Mouse (Mus musculus): ENCODE data around the gene Cnot6. TPM values are rescaled to one million over a fixed set of nuclear protein-coding genes. Genes with fewer than 3 reads are reported as not detected.

Gene Cnot6
- total RNA-seq (2014; rRNA removed) (28.9 and 53.1 TPM in 2 replicates), polyA plus RNA-seq (2015; fragmentation: Nextera tagmentation; extraction: Ambion mirVana) (21.7 and 26.9 TPM in 2 replicates)

DNA sequence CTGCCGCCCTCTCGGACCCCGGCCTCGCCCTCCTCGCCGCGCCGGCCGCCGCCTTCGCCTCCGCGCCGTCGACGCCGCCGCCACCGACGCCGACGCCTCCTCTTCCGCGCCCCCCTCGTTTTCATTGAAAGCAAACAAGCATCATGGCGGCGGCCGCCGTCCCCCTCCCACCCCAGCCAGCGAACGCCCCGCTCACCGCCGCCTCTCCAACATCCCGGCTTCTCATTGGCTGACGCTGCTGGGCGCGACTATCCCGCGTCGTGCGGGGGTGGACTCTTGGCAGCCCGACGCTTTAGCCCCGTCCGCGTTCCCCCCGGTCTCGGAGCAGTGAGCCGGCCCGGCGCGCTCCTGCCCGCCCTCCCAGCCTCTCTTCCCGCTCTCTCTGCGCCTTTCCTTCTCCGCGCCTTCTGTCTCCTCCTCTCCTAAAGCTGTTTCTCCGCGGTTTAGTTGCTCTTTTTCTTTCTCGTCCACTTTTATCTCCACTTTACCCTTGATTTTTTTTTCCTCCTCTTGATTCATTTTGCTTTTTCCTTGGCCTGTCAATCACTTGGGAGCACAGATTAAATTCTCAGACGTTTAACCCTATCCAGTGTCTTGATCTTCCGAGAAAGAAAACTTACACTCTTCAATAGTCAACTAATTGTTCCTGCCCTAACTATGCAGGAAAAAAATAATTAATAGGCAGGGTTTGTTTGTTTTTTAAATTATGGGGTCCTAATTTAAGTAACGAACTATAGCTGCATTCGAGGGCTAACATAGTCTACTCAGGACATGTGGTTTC is at the start of gene Cnot6:
Gene Cnot6 (minus strand): TSS at position 169 of the 781 bp plus-strand sequence.
- WGBS = under 1% methylated on average over 50 of the region's 65 CpGs
- peak; percentile 99 for DNase-seq (ENCODE audit: low spot score)
- H3K9me3 ChIP-seq (ENCODE audit: low read length) = no peaks in the 10 kb centered on the region
- peak within 1 kb of the TSS; percentile 71 for H3K4me2 ChIP-seq (ENCODE audit: low read depth, low read length, poor library complexity, severe bottlenecking)
- peak within 1 kb of the TSS; percentile 90 for H3K9ac ChIP-seq (replicated peaks; ENCODE audit: low read length, poor library complexity, severe bottlenecking)
- peak; percentile 98 for ATAC-seq (ENCODE audit: low FRiP score)
- H3K4me1 ChIP-seq (ENCODE audit: insufficient read depth, low read length) = 0 out of 2 replicates have a peak, but pooled peaks cover 9% of the 10 kb centered on the region
- no peaks in the 10 kb centered on the region for H3K27me3 ChIP-seq (ENCODE audit: insufficient read depth, low read length)
- H3K36me3 ChIP-seq (ENCODE audit: insufficient read depth, low read length) = no peaks in the 10 kb centered on the region
- peak within 1 kb of the TSS; percentile 97 for H3K4me3 ChIP-seq (ENCODE audit: low read depth, low read length)
- TF ChIP-seq CTCF (IDR thresholded peaks at IDR 0.05) = no peak
- peak within 1 kb of the TSS; percentile 83 for H3K27ac ChIP-seq (ENCODE audit: low read depth, low read length)

DNA sequence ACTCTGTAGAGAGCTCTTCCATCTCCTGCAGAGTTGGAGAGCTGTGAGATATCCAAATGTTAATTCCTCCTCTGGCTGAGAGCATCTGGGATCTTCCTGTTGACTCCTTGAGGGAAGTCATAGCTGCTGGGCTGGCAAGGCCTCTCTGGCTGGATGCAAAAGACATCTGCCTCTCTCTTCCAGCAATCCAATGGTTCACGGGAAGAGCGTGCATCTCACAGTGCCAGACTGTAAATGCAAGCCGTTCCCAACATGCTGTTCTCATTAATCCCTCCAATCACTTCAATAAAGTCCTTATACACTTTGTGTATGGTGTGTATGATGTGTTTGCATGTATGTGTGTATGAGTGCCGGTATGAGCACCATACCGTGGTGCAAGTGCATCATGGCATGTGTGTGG is 48.6 kb upstream of the Cnot6 start:
- no peak overlapping the region for H3K9ac ChIP-seq (replicated peaks; ENCODE audit: low read length, poor library complexity, severe bottlenecking)
- no peaks in the 10 kb centered on the region; the same call in 1 of the 2 replicates for H3K4me1 ChIP-seq (ENCODE audit: insufficient read depth, low read length)
- no peaks in the 10 kb centered on the region for H3K27me3 ChIP-seq (ENCODE audit: insufficient read depth, low read length)
- no peak for ATAC-seq (ENCODE audit: low FRiP score)
- H3K36me3 ChIP-seq (ENCODE audit: insufficient read depth, low read length) = no peaks in the 10 kb centered on the region
- H3K4me3 ChIP-seq (ENCODE audit: low read depth, low read length) = no peak overlapping the region
- no peak overlapping the region for H3K4me2 ChIP-seq (ENCODE audit: low read depth, low read length, poor library complexity, severe bottlenecking)
- no peaks in the 10 kb centered on the region for H3K9me3 ChIP-seq (ENCODE audit: low read length)
- DNase-seq (ENCODE audit: low spot score) = no peak
- no peak overlapping the region for H3K27ac ChIP-seq (ENCODE audit: low read depth, low read length)
- TF ChIP-seq CTCF (IDR thresholded peaks at IDR 0.05) = no peak
- 85% methylated on average over 5 of the region's 5 CpGs for WGBS

DNA sequence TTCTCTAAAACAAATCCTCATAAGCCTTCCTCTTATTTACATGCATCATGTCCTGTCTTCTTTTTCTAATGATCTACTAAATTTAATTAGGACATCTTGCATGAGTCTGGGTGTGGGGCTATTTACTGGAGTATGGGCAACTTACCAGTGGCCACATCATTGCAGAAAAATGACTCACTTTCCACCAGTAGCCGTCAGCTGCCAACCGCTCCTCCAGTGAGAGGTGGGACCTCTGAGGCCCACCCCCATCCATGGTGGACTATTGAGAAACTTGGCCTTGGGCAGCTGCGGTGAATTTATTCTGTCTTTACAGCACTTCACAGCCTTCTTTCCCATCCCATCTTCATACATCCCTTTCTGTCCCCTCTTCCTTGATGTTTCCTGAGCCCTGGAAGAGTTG is 45.6 kb upstream of the Cnot6 start:
- Histone ChIP-seq H3K4me3 (ENCODE audit: low read depth, low read length) (no peak overlapping the region), H3K27me3 (ENCODE audit: insufficient read depth, low read length) (no peaks in the 10 kb centered on the region), H3K9ac (replicated peaks; ENCODE audit: low read length, poor library complexity, severe bottlenecking) (no peak overlapping the region), H3K4me1 (ENCODE audit: insufficient read depth, low read length) (no peaks in the 10 kb centered on the region), H3K9me3 (ENCODE audit: low read length) (no peaks in the 10 kb centered on the region), H3K4me2 (ENCODE audit: low read depth, low read length, poor library complexity, severe bottlenecking) (no peak overlapping the region), H3K27ac (ENCODE audit: low read depth, low read length) (no peak overlapping the region), H3K36me3 (ENCODE audit: insufficient read depth, low read length) (no peaks in the 10 kb centered on the region)
- no peak for TF ChIP-seq CTCF (IDR thresholded peaks at IDR 0.05)
- DNase-seq (ENCODE audit: low spot score) (no peak), ATAC-seq (ENCODE audit: low FRiP score) (no peak)
- WGBS = 90% methylated on average over 3 of the region's 3 CpGs

DNA sequence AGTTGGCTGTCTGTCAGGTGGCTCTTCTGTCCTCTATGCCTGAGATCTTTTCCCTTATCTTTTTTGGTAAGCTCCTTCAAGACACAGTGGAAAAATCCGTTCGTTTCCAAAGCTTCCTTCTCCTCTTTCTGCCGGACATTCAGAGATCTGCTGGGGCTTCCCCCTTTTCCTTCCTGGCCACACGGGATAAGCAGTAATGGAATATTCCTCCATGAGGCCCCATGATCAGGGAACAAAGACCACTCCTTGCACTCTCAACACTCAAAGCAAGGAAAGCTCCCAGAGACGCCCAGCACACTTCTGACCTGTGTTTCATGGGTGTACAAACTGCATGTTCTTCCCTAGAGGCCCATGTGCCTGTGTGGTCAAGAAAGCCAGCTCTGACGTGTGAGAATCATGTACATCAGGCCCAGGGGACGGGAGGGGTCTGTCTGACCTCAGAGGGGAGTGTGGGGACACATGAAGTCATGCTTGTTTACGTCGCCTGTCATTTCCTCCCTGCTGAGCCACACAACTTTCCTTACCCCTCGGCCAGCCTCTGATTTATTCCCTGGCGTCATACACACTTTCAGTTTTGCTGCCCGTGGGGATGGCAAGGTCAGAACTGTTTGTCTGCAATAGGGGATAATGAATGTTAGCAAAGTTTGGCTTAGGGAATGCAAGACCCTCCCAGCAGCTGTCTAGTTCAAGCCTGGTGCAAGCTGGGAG is 42.6 kb upstream of the Cnot6 start:
- WGBS = 58% methylated on average over 12 of the region's 12 CpGs
- Histone ChIP-seq H3K9me3 (ENCODE audit: low read length) (no peaks in the 10 kb centered on the region), H3K4me1 (ENCODE audit: insufficient read depth, low read length) (no peaks in the 10 kb centered on the region), H3K27me3 (ENCODE audit: insufficient read depth, low read length) (no peaks in the 10 kb centered on the region), H3K27ac (ENCODE audit: low read depth, low read length) (no peak overlapping the region), H3K36me3 (ENCODE audit: insufficient read depth, low read length) (no peaks in the 10 kb centered on the region), H3K4me2 (ENCODE audit: low read depth, low read length, poor library complexity, severe bottlenecking) (no peak overlapping the region), H3K9ac (replicated peaks; ENCODE audit: low read length, poor library complexity, severe bottlenecking) (no peak overlapping the region), H3K4me3 (ENCODE audit: low read depth, low read length) (no peak overlapping the region)
- DNase-seq (ENCODE audit: low spot score) = no peak
- TF ChIP-seq CTCF (IDR thresholded peaks at IDR 0.05) = no peak
- ATAC-seq (ENCODE audit: low FRiP score) = no peak

DNA sequence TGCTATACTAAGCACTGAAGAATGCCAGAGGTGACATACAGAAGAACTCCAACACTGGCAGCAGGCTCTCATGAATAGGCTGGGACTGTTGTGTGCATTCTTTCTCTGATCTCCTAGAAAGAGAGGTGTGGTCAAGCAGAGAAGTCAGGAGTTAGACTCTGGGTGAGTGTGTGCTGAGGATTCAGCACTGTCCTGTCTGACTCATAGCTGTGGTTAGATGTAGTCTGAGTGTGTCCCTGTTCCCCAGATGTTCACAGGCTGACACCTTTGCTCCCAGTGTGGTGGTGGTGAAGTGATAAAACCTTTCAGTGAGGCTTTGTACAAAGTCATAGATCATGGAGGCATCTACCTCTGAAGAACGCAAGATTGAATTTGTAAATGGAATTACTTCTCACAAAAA is 34.2 kb upstream of the Cnot6 start:
- DNase-seq (ENCODE audit: low spot score) = no peak

DNA sequence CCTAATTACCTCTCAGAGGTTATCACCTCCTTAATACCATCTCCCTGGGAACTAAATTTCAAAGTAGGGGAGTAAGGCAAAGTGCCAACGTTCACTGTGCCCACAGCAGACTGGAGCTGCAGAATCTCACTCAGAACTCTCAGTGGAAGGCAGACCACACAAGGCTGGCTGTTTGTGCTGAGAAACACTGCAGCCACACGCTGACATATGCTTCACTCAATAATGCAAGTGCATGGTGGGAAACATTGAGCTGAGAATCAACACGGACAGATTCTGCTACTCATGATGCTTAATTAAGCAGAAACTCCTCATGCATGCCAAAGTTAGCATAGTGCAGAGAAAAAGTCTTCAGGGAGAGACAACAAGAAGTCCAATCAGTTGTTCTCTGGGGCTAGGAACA is 33.3 kb upstream of the Cnot6 start:
- Histone ChIP-seq H3K4me1 (ENCODE audit: insufficient read depth, low read length) (no peaks in the 10 kb centered on the region), H3K4me2 (ENCODE audit: low read depth, low read length, poor library complexity, severe bottlenecking) (no peak overlapping the region), H3K36me3 (ENCODE audit: insufficient read depth, low read length) (no peaks in the 10 kb centered on the region), H3K27ac (ENCODE audit: low read depth, low read length) (no peak overlapping the region), H3K4me3 (ENCODE audit: low read depth, low read length) (no peak overlapping the region), H3K27me3 (ENCODE audit: insufficient read depth, low read length) (no peaks in the 10 kb centered on the region), H3K9me3 (ENCODE audit: low read length) (0 out of 2 replicates have a peak, but pooled peaks cover 2% of the 10 kb centered on the region), H3K9ac (replicated peaks; ENCODE audit: low read length, poor library complexity, severe bottlenecking) (no peak overlapping the region)
- 67% methylated on average over 3 of the region's 3 CpGs for WGBS
- TF ChIP-seq CTCF (IDR thresholded peaks at IDR 0.05) = no peak
- no peak for ATAC-seq (ENCODE audit: low FRiP score)
- DNase-seq (ENCODE audit: low spot score) = peak; percentile 12

More for the DNA sequence above, 34.2 kb upstream of the Cnot6 start:
- Histone ChIP-seq H3K9me3 (ENCODE audit: low read length) (0 out of 2 replicates have a peak, but pooled peaks cover 2% of the 10 kb centered on the region), H3K27me3 (ENCODE audit: insufficient read depth, low read length) (no peaks in the 10 kb centered on the region), H3K4me2 (ENCODE audit: low read depth, low read length, poor library complexity, severe bottlenecking) (no peak overlapping the region), H3K4me1 (ENCODE audit: insufficient read depth, low read length) (no peaks in the 10 kb centered on the region), H3K36me3 (ENCODE audit: insufficient read depth, low read length) (no peaks in the 10 kb centered on the region), H3K9ac (replicated peaks; ENCODE audit: low read length, poor library complexity, severe bottlenecking) (no peak overlapping the region), H3K4me3 (ENCODE audit: low read depth, low read length) (no peak overlapping the region), H3K27ac (ENCODE audit: low read depth, low read length) (no peak overlapping the region)
- 100% methylated on average over 1 of the region's 1 CpGs for WGBS
- ATAC-seq (ENCODE audit: low FRiP score) = no peak
- no peak for TF ChIP-seq CTCF (IDR thresholded peaks at IDR 0.05)

Measured in midbrain, postnatal 0 days (tissue).